Mouse (Mus musculus) kidney, adult 11 months (tissue): Measurements from ENCODE around the gene Cers1.

ENCODE experiments used
- DNase-seq: peaks from one replicate; pipeline ENCODE4 v3.0.0; 2022

Cers1 gene

GRCm38 (mm10) chr8:70315624-70316510, at the start of gene Cers1:
Gene Cers1, plus strand, starts transcription at chr8:70315775.
- no peak for DNase-seq

DNA sequence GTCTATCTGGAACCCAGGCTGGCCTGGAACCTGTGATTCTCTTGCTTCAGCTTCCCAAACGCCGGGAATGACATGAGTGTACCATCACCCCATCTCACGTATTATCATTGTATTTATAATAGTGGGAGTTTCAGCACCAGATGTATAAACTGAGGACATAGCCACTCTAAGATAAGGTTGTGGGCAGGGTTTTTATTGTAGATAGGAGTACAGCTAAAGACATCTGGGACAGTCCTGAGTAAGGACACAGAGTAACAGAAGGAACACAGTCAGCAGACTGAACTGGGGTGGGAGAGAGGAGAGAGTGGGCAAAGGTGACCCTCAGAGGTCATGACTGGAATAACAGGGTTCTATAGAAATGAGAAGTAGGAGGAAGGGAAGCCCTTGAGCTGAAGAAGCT, 47.9 kb upstream of the Cers1 start:
- no peak for DNase-seq

DNA sequence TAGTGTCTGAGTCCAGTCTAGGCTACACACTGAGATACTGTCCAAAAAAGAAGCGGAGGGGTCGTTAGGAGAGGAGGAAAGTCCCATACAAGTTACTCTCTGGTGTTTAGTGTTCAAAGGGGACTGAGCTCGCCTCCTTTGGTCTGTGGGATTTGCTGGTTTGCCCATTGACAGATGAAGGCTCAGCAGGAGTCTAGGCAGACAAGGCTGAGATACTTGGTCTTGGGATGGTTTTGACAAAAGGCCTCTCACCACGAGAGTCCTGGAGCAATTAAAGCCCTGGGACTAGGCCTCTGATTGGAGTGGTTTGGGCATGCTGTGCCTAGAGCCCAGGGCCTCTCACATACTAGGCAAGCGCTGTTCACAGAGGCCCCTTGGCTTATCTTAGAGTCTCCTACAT, 47.3 kb upstream of the Cers1 start:
- no peak for DNase-seq

DNA sequence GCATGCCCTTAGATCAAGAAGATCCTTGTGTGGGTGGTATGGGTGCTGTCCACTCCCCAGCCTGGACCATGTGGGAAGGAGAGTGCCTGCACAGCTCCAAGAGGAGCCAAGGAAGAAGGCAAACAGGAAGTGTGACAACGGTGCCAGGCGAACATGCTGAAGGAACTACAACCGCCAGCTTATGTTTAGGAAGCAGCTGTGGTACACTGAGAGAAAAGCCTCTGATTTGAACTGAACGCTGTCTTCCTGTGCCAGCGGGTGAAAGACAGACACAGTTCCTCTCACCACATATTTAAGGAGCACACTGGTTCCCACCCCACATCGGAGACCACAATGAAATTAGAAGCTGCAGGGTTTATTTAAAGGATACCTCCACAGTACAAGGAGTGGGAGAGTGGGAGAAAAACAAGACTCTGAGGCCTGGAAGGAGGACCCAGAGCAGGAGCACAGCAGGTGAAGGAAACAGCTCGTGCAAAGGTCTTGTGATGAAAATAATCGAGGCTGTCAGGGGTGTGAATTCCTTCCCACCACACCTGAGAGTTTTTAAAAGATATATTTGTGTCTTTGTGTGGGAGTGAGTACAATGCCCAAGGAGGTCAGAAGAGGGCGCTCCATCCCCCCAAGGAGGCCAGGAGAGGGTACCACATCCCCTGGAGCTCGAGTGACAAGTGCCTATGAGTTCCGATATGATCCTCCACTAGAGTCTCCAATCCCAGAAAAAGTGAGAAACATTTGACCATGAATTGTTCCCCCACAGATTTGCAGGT, 46.6 kb upstream of the Cers1 start:
- no peak for DNase-seq

- DNase-seq, result peak; percentile 23
These were observed 42.6 kb upstream of the Cers1 start for GRCm38 (mm10) chr8:70272949-70273348.

DNA sequence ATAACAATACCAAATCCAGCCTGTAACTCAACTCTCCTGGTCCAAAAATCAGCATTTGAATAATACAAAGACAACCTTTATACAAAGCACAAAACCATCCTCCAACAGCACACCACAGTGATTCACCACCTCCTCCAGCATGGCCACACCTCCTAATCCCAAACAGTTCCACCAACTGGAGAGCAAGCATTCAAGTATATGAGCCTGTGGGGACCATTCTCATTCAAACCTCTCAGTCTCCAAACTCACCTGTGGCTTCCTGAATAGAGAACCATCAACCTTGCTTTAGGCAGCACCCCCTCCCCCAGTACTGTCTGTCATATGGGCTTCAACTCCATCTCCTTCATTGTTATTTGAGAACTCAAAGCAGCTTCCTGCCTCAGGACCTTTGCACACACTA, 41.2 kb upstream of the Cers1 start:
- DNase-seq, result no peak

- DNase-seq, result peak; percentile 45
These were observed 39.1 kb upstream of the Cers1 start for GRCm38 (mm10) chr8:70276476-70276875.

DNA sequence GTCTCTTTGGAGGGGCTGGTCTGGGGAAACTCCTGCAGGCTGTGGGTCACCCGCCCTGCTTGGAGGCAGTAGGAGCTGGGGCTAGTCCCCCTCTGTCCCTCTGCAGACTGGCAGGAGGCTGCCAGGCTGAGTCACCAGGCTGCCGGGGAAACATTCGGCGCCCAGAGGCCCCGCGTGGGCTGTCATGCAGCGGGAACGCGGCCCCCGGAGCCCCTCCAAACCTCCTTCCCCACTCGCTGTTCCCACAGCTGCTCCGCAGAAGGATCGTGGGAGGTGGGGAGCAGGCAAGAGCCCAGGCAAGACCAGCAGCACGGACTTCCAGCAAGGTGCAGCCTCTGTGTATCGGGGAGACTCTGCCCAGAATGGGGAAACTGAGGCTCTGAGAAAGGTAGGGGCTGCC, 37.4 kb upstream of the Cers1 start:
- no peak for DNase-seq

DNA sequence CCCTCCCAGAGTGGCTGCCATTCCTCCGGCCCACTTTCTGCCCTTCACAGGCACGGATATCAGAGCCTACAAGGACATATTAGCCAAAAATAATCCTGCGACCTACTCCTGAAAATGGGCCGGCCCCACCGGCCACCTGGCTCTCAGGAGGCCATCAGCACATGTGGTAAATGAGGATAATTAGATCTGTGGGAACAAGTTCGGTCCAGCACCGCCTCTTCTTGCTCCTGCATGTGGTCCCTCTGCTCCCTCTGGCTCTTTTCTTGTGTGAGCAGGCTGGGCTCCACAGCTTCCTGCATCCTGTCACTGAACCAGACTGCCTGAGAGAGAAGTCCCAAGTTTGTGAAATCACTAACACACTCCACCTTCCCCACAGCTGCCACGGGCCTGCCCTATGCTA, 36.3 kb upstream of the Cers1 start:
- DNase-seq, result no peak

- DNase-seq, result no peak
These were observed 34.6 kb upstream of the Cers1 start for GRCm38 (mm10) chr8:70281001-70281400.

DNA sequence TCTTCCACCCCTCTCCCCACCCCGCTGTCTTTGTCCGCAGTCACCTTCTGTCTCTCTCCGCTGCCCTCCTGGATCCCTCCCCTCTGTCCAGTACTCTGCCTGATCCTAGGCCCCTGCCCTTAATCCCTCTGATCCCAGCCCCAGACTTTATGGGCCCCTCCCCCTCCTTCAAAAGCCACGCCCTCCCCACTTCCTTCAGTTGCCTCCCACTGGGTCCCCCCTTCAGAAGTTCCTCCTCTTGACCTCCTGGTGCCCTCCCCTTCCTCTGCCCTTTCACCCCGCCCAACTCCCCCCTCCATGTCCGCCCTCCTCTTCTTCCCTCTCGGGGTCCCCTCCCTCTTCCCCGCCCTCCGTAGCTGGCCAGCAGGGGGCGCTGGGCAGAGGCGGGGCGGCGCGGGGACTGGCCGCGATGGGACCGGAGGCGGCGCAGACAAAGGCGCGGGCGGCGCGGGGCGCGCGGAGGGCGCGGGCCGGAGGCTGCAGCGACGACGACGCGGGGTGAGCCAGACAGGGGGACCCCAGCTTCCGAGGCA, 32.9 kb upstream of the Cers1 start, which contains the start of gene Homer3:
Gene Homer3 (plus strand): TSS at position 225 of the 533 bp plus-strand sequence.
- DNase-seq, result peak; percentile 90

DNA sequence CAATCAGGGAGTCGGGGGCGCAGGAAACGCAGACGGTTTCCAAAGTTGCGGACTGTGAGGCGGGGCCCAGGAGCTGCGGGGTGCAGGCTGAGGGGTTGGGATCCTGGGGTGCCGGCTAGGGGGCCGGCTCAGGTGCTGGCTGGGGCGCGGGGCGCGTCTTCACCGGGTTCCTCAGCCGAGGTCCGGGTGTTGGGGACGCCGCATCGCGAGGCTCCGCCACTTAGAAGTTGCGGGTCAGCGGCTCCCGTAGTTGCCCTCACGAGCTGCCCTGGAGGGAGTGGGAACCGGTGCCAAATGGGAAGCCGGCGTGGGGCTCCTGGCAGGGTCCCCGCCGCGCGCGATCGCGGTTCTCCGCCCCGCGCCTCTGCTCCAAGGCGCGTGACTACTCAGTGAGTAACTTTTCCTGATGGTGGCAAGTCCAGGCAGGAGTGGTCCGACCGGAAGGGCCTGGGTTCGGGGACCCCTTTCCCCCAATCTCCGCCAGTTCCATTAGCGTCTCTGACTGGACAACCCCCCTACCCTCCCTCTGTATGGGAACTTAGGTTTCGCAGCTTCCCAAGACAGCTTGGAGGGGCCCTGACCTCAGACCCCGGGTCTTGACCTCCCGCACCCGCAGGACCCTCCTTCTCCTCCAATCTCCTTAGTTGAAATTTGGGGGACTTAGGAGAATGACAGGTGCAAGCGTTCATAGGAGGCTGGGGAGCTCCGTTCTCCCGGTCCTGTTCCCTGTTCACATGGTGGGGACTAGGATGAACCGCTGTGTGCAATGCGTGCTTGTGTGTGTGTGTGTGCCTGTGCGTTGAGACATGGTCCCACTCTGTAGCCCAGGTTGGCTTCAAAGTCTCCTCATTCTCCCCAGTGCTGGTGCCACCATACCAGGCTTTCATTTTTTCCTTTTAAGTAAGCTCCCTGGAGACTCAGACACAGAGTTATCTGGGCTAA, 32.2 kb upstream of the Cers1 start:
- DNase-seq, result peak; percentile 36

GRCm38 (mm10) chr8:70284421-70284820, 31.2 kb upstream of the Cers1 start:
- no peak for DNase-seq

- DNase-seq, result no peak
These were observed 30.3 kb upstream of the Cers1 start for GRCm38 (mm10) chr8:70285304-70285703.

- no peak for DNase-seq
These were observed 28.8 kb upstream of the Cers1 start for GRCm38 (mm10) chr8:70286737-70287136.

- no peak for DNase-seq
These were observed 21.6 kb upstream of the Cers1 start for GRCm38 (mm10) chr8:70293988-70294405.

GRCm38 (mm10) chr8:70300881-70301280, 14.7 kb upstream of the Cers1 start:
- DNase-seq, result no peak

- DNase-seq, result peak; percentile 93
These were observed 13.2 kb upstream of the Cers1 start, which contains the start of the genes Ddx49 and Cope for GRCm38 (mm10) chr8:70302358-70302890. Gene Ddx49, minus strand, starts transcription at chr8:70302489. Gene Cope, plus strand, starts transcription at chr8:70302518.

- DNase-seq, result no peak
These were observed 12.7 kb upstream of the Cers1 start for GRCm38 (mm10) chr8:70302901-70303300.

- no peak for DNase-seq
These were observed 6.3 kb upstream of the Cers1 start for GRCm38 (mm10) chr8:70309311-70309710.

DNA sequence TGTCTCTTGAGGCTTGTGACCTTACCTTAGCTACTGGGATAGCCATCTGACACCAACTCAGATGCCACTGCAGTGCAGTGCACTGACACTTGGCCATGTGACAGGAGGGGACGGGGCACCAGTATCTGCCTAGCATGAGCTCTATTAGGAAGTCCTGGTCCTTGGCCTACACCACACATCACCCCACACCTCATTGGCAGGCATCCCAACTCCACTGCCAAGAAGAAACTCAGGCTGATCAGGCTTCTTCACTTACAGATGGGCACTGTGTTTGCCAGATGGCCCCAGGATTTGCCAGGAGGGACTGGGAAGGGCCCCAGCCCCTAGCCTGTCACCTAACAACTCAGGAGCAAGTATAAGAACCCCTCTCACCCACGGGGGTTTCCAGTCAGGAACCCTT, 2.2 kb upstream of the Cers1 start:
- DNase-seq, result no peak
